Comparison of ENCODE assay signal across 22 mouse cellular contexts in genomic region chr6:22506871-22507270, GRCm38 (mm10).
DNase-seq lines count a peak whose midpoint lies in the region; TF ChIP-seq lines count a peak whose summit lies in the region.
"Had no signal": no experiment of that assay in that cellular context is flagged by ENCODE, and none has a peak within 500 bp of the region (broad histone marks: within the 10 kb centered on the region; RNA-seq: fewer than 3 reads in every experiment).

No protein-coding gene starts in this region.

- no peak overlapping the region for H3K27ac ChIP-seq in gastrocnemius, adult 2 months
- H3K27ac ChIP-seq: embryonic facial prominence, embryonic 10.5 days; forebrain, embryonic 15.5 days; heart, adult 2 months; hindbrain, embryonic 15.5 days; intestine, embryonic 15.5 days; layer of hippocampus, adult 2 months; midbrain, embryonic 10.5 days; neural tube, embryonic 13.5 days had no signal

- intact Hi-C loops in gastrocnemius, adult 2 months (cut with DNase I), result no loop called here
- intact Hi-C loops in gastrocnemius, postnatal 36 days (cut with DNase I), result no loop called here
- intact Hi-C loops in heart, postnatal 36 days (cut with DNase I), result no loop called here
- intact Hi-C loops in heart, postnatal 25 days (cut with DNase I), result no loop called here

- peak; percentile 17 for DNase-seq in gastrocnemius, adult 2 months
- DNase-seq in gastrocnemius, postnatal 36 days, result no peak
- peak; percentile 4 to 6 for DNase-seq in heart, postnatal 36 days
- no peak for DNase-seq in heart, postnatal 25 days (ENCODE audit: low spot score)
- DNase-seq in adrenal gland, postnatal 10 days, result peak; percentile 10
- DNase-seq in adrenal gland, postnatal 36 days, result peak; percentile 16 to 21
- no peak for DNase-seq in urinary bladder, postnatal 14 days (ENCODE audit: low spot score)
- DNase-seq: B cell, adult 2 months; cerebellum, adult 9-10 months; gastrocnemius, postnatal 10 days; kidney, adult 9 months; right cerebral cortex, postnatal 25 days; spleen, adult 18-20 months had no signal

- TF ChIP-seq CTCF in gastrocnemius, adult 2 months (IDR thresholded peaks at IDR 0.05), result no peak

- no peak overlapping the region for H3K4me3 ChIP-seq in gastrocnemius, adult 2 months
- H3K4me3 ChIP-seq: embryonic facial prominence, embryonic 10.5 days; forebrain, embryonic 15.5 days; heart, adult 2 months; hindbrain, embryonic 15.5 days; intestine, embryonic 15.5 days; layer of hippocampus, adult 2 months; midbrain, embryonic 10.5 days; myocyte; neural tube, embryonic 13.5 days had no signal

Comparison
In these comparisons a context has a peak if more than half of its experiments do, and no peak if none do; other contexts are left out.
1. DNase-seq: peak in gastrocnemius, adult 2 months (single experiment), heart, postnatal 36 days (2 of 2), adrenal gland, postnatal 10 days (single experiment) and adrenal gland, postnatal 36 days (2 of 2); none in gastrocnemius, postnatal 36 days (0 of 2), heart, postnatal 25 days (single experiment) and urinary bladder, postnatal 14 days (single experiment).